ENCODE assay signal across 9 mouse cellular contexts in genomic region chr11:50364548-50364947, GRCm38 (mm10). TPM values are rescaled to one million over a fixed set of nuclear protein-coding genes. Genes with fewer than 3 reads are reported as not detected.
DNase-seq lines count a peak whose midpoint lies in the region; TF ChIP-seq lines count a peak whose summit lies in the region.
"Had no signal": no experiment of that assay in that cellular context is flagged by ENCODE, and none has a peak within 500 bp of the region (broad histone marks: within the 10 kb centered on the region; RNA-seq: fewer than 3 reads in every experiment).

No protein-coding gene starts in this region.

- intact Hi-C loops in heart, postnatal 10 days (cut with DNase I), result loop anchor here (5.0 to 10.0 kb wide), 4 partner anchors 42 to 380 kb away; no protein-coding TSS in a partner anchor

- H3K4me1 ChIP-seq in MEL (ENCODE audit: control insufficient read depth in 1 of 2, insufficient read depth in 2 of 2, low read length in 2 of 2), result peaks cover 9 to 23% of the 10 kb centered on the region in 2 experiments
- peaks cover 18% of the 10 kb centered on the region for H3K4me1 ChIP-seq in bone marrow macrophage, adult 2 months (ENCODE audit: control insufficient read depth, insufficient read depth, low read length)
- no peaks in the 10 kb centered on the region; the same call in 1 of the 2 replicates for H3K4me1 ChIP-seq in embryonic fibroblast, embryonic 13.5 days (ENCODE audit: control insufficient read depth, insufficient read depth, low read length)

- no peak overlapping the region for H3K4me3 ChIP-seq in MEL (ENCODE audit: control insufficient read depth in 1 of 2, insufficient read depth in 1 of 2, low read depth in 2 of 2, low read length in 2 of 2)
- H3K4me3 ChIP-seq in bone marrow macrophage, adult 2 months (ENCODE audit: insufficient read depth, low read length), result no peak overlapping the region
- no peak overlapping the region for H3K4me3 ChIP-seq in embryonic fibroblast, embryonic 13.5 days (ENCODE audit: insufficient read depth, low read length)

- H3K27me3 ChIP-seq in MEL (ENCODE audit: control insufficient read depth in 1 of 2, insufficient read depth in 2 of 2, low read length in 2 of 2), result no peaks in the 10 kb centered on the region

- peak; percentile 97 for TF ChIP-seq RAD21 in MEL (IDR thresholded peaks at IDR 0.05; ENCODE audit: low read depth, low read length)

- H3K27ac ChIP-seq in MEL (ENCODE audit: control insufficient read depth, low read depth, low read length), result no peak overlapping the region
- H3K27ac ChIP-seq in bone marrow macrophage, adult 2 months (ENCODE audit: insufficient read depth, low read depth, low read length), result no peak overlapping the region
- H3K27ac ChIP-seq in embryonic fibroblast, embryonic 13.5 days (ENCODE audit: insufficient read depth, low read length), result no peak overlapping the region

- no peaks in the 10 kb centered on the region for H3K79me2 ChIP-seq in MEL (ENCODE audit: control insufficient read depth, insufficient read depth, low read length, poor library complexity)

- H3K9me3 ChIP-seq in MEL (replicated peaks; ENCODE audit: insufficient read depth, low read length), result no peaks in the 10 kb centered on the region

- peak; percentile 76 to 97 (median 96) for TF ChIP-seq CTCF in MEL (IDR thresholded peaks at IDR 0.05 in 2 of 3, conservative IDR thresholded peaks at IDR 0.05 in 1 of 3; ENCODE audit: control insufficient read depth in 1 of 3, insufficient read depth in 1 of 3, low read depth in 2 of 3, low read length in 3 of 3, poor library complexity in 1 of 3, severe bottlenecking in 1 of 3)
- peak; percentile 46 for TF ChIP-seq CTCF in bone marrow macrophage, adult 2 months (IDR thresholded peaks at IDR 0.05; ENCODE audit: low read depth, low read length)
- TF ChIP-seq CTCF in embryonic fibroblast, embryonic 13.5 days (IDR thresholded peaks at IDR 0.05; ENCODE audit: borderline replicate concordance, insufficient read depth, low read length), result peak; percentile 61; the same call in 1 of the 2 replicates

- no peak for TF ChIP-seq EP300 in MEL (IDR thresholded peaks at IDR 0.05; ENCODE audit: low read depth in 1 of 2, low read length in 2 of 2)

- no peak overlapping the region for H3K9ac ChIP-seq in MEL (ENCODE audit: control insufficient read depth, low read depth, low read length, poor library complexity, severe bottlenecking)

- H3K36me3 ChIP-seq in MEL (ENCODE audit: control insufficient read depth in 1 of 2, insufficient read depth in 2 of 2, low read length in 2 of 2), result peaks cover 0 to 16% of the 10 kb centered on the region in 2 experiments; a peak in 2 of 4 replicates

- peak; percentile 94 for DNase-seq in MEL (ENCODE audit: low read depth, low spot score)
- DNase-seq in heart, postnatal 10 days, result peak; percentile 83 to 88
- DNase-seq in kidney, postnatal 25 days, result peak; percentile 75 to 91
- DNase-seq in lung, adult 18-20 months, result peak; percentile 64 to 70
- peak; percentile 44 for DNase-seq in retina, adult 2 months (ENCODE audit: low read depth, low spot score)
- peak; percentile 79 for DNase-seq in thymus, postnatal 25 days

- TF ChIP-seq POLR2A in MEL (IDR thresholded peaks at IDR 0.05; ENCODE audit: control insufficient read depth in 1 of 2, insufficient read depth in 1 of 2, low read depth in 1 of 2, low read length in 2 of 2, poor library complexity in 1 of 2), result no peak
- no peak for TF ChIP-seq POLR2A in bone marrow macrophage, adult 2 months (IDR thresholded peaks at IDR 0.05; ENCODE audit: borderline replicate concordance, low read depth, low read length)
- no peak for TF ChIP-seq POLR2A in embryonic fibroblast, embryonic 13.5 days (IDR thresholded peaks at IDR 0.05; ENCODE audit: low read depth, low read length)

TF ChIP-seq in MEL, 35 proteins besides CTCF, POLR2A, EP300 and RAD21:
- TF ChIP-seq JUND (IDR thresholded peaks at IDR 0.05; ENCODE audit: low read depth, low read length), result 0 out of 2 replicates have a peak, but pooled peaks have one; percentile 46
- TF ChIP-seq SMC3 (IDR thresholded peaks at IDR 0.05; ENCODE audit: low read depth, low read length), result peak; percentile 96
- 0 out of 2 replicates have a peak, but pooled peaks have one; percentile 47 for TF ChIP-seq HCFC1 (IDR thresholded peaks at IDR 0.05; ENCODE audit: low read depth, low read length)
- TF ChIP-seq CHD2 (IDR thresholded peaks at IDR 0.05; ENCODE audit: low read length), result no peak
- TF ChIP-seq ELF1 (IDR thresholded peaks at IDR 0.05; ENCODE audit: low read depth, low read length), result no peak
- TF ChIP-seq MXI1 (IDR thresholded peaks at IDR 0.05; ENCODE audit: low read depth, low read length), result 0 out of 2 replicates have a peak, but pooled peaks have one; percentile 32
- peak; percentile 61 for TF ChIP-seq ZNF384 (IDR thresholded peaks at IDR 0.05; ENCODE audit: low read depth, low read length)
- peak; percentile 95 for TF ChIP-seq ZC3H11A (IDR thresholded peaks at IDR 0.05; ENCODE audit: low read depth, low read length)
- TF ChIP-seq MEF2A (IDR thresholded peaks at IDR 0.05; ENCODE audit: extremely low read depth, insufficient replicate concordance, low read depth, low read length, poor library complexity, severe bottlenecking), result no peak
- peak; percentile 73; the same call in 1 of the 2 replicates for TF ChIP-seq MYC (IDR thresholded peaks at IDR 0.05; ENCODE audit: low read depth, low read length)
- TF ChIP-seq SIN3A (IDR thresholded peaks at IDR 0.05; ENCODE audit: low read length), result peak; percentile 51; the same call in 1 of the 2 replicates

RNA-seq across cellular contexts. Expression of gene Cby3, which starts 10.3 kb away (rescaled TPM):
- total RNA-seq in MEL (2012; rRNA removed), result 0.23 and 0.42 TPM in 2 replicates
- polyA plus RNA-seq in MEL (2012; ENCODE audit: insufficient read depth in 1 of 2, insufficient read length in 2 of 2, low read depth in 1 of 2, low replicate concordance in 2 of 2, missing spikeins in 1 of 2), result under 1 TPM in 1 of 2 experiments, not detected in 1; 0.31 TPM
- not detected in 2 replicates for polyA plus RNA-seq in bone marrow macrophage, adult 2 months (2012; ENCODE audit: insufficient read depth, insufficient read length, missing spikeins)
- polyA plus RNA-seq in embryonic fibroblast, embryonic 13.5 days (2011; ENCODE audit: insufficient read length, low read depth, missing spikeins), result not detected in 2 replicates
- total RNA-seq in heart, postnatal 10 days (2021), result not detected
- total RNA-seq: layer of hippocampus, postnatal 36 days had no signal

RNA-seq across cellular contexts. Expression of gene Hnrnph1, which starts 12.2 kb away (rescaled TPM):
- total RNA-seq in MEL (2012; rRNA removed), result 227 and 232 TPM in 2 replicates
- polyA plus RNA-seq in MEL (2012; ENCODE audit: insufficient read depth in 1 of 2, insufficient read length in 2 of 2, low read depth in 1 of 2, low replicate concordance in 2 of 2, missing spikeins in 1 of 2), result 100 to 1,000 TPM; 425 to 552 TPM
- 293 and 335 TPM in 2 replicates for polyA plus RNA-seq in bone marrow macrophage, adult 2 months (2012; ENCODE audit: insufficient read depth, insufficient read length, missing spikeins)
- 465 and 590 TPM in 2 replicates for polyA plus RNA-seq in embryonic fibroblast, embryonic 13.5 days (2011; ENCODE audit: insufficient read length, low read depth, missing spikeins)
- 100 to 1,000 TPM; 154 to 182 TPM for total RNA-seq in heart, postnatal 10 days (2021)

RNA-seq across cellular contexts. Expression of gene Canx, which starts 39.1 kb away (rescaled TPM):
- 785 and 867 TPM in 2 replicates for total RNA-seq in MEL (2012; rRNA removed)
- polyA plus RNA-seq in MEL (2012; ENCODE audit: insufficient read depth in 1 of 2, insufficient read length in 2 of 2, low read depth in 1 of 2, low replicate concordance in 2 of 2, missing spikeins in 1 of 2), result 100 to 1,000 TPM; 390 to 464 TPM
- polyA plus RNA-seq in bone marrow macrophage, adult 2 months (2012; ENCODE audit: insufficient read depth, insufficient read length, missing spikeins), result 357 and 396 TPM in 2 replicates
- polyA plus RNA-seq in embryonic fibroblast, embryonic 13.5 days (2011; ENCODE audit: insufficient read length, low read depth, missing spikeins), result 735 and 759 TPM in 2 replicates
- total RNA-seq in heart, postnatal 10 days (2021), result 100 to 1,000 TPM; 270 to 302 TPM

Comparison
In these comparisons a context has a peak if more than half of its experiments do, and no peak if none do; other contexts are left out.
1. DNase-seq: peak in every context shown above with its lines; median percentile 94 in MEL; 86 in heart, postnatal 10 days; 83 in kidney, postnatal 25 days; 79 in thymus, postnatal 25 days; 67 in lung, adult 18-20 months; 44 in retina, adult 2 months.
2. CTCF ChIP-seq: peak in every context shown above with its lines; median percentile 96 in MEL; 61 in embryonic fibroblast, embryonic 13.5 days; 46 in bone marrow macrophage, adult 2 months.